Mouse (Mus musculus) colon, adult 2 months (tissue): ENCODE results near the gene Hdgf. TPM values are rescaled to one million over a fixed set of nuclear protein-coding genes. Genes with fewer than 3 reads are reported as not detected.

Experiments
- polyA plus RNA-seq: library from polyadenylated mRNA; depleted of rRNA; stranded (reverse); fragments of >200 nt; gene quantifications from 2 replicates; pipeline ENCODE4 v1.2.3, GENCODE M21; 2012; rRNA removed

The Hdgf gene
- 71.1 and 78.8 TPM in 2 replicates for polyA plus RNA-seq

DNA sequence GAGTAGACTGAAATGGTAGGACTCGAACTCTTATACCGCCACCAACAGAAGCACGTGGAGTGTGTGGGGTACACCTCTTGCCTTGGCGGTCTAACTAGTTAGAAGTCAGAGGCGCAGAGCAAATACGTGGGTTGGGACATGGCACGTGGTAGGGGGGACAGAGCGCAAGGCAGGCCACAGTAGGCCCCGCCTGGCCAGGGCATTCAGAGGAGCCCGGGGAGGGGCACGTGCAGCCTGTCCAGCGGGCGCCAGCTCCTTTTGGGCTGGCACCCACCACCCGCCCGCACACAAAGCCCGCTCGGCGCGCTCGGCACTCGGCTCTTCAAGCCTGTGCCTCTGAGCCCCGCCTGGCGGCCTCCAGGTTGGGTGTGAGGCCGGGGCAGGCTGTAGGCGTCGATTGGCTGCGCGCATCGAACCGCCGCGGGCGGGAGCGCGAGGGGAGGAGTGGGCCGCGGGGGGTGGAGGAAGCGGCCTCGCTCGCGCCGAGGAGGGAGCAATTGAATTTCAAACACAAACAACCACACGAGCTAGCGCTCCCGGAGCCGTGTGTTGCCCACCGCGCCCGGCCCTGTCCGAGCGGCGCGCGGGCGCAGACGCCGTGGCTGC, at the start of gene Hdgf:
Gene Hdgf (plus strand): TSS at position 442 of the 606 bp plus-strand sequence.

DNA sequence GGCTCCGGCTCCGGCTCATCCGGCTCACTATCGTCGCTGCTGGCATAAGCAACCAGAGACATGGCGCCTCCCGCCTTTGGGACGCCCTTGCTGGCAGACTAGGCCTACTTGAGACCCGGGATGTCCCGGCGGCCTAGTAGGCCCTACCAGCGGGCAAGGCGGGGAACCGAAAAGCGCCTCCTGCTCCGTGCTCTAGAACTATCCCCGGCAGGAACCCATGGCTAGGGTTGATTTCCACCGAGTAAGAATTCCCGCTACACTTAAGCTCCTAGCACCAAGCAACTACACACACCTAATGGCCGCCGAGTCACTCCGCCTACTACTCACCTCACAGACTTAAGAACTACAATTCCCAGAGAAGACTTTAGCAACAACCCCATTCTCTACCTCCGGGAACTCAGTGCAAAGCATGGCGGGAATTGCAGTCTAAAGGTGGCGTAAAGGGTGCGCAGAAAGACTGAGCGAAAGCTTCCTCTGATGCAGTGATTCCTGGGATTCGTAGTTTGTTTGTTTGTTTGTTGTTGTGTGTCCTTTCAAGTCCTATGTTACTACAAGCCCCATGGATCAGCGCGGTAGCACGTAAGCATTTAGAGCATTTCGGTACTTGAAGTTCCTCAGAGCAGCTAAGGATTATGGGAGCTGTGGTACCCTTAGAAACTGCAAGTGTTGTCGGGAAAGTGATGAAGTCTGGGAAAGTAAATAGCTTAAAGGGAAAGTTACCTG, 20.7 kb upstream of the Hdgf start, which contains the start of gene Prcc:
Gene Prcc (minus strand): TSS at position 328 of the 723 bp plus-strand sequence.

DNA sequence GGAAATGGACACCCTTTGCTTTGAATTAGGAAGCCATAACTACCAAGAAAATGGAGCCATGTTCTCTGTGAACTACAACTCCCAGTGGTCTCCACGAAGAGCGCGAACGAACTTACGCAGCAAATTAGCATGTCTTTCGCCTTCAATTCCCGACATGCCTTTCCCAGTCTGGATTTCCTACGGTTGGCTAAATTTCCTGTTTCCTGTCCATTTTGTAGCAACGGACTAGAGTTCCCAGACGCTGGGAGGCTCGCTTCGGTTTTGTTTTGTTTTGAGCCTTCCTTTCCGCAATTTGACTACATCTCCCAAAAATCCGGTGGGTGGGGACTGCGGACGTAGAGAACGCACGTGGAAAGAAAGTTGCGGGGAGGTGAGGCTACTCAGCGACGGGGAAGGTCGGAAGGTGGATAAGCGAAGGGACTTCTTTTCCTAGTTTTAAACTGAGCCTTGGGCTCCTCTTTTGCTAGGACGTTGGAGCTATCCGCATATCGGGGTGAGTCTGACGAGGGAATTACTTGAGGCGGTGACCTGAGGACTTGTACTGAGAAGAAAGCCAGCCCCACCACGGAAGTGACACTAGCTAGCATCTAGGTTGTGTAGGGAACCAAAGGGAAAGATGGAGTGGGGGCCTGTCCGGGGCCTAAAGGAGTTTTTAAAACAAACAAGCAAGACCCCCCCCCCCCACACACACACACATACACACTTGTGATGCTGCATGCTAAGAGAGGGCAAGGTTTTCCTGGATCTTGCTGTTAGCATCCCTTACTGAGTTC, 13.4 kb downstream of the Hdgf start, which contains the start of gene Mrpl24:
Gene Mrpl24 (plus strand): TSS at position 171 of the 773 bp plus-strand sequence.

DNA sequence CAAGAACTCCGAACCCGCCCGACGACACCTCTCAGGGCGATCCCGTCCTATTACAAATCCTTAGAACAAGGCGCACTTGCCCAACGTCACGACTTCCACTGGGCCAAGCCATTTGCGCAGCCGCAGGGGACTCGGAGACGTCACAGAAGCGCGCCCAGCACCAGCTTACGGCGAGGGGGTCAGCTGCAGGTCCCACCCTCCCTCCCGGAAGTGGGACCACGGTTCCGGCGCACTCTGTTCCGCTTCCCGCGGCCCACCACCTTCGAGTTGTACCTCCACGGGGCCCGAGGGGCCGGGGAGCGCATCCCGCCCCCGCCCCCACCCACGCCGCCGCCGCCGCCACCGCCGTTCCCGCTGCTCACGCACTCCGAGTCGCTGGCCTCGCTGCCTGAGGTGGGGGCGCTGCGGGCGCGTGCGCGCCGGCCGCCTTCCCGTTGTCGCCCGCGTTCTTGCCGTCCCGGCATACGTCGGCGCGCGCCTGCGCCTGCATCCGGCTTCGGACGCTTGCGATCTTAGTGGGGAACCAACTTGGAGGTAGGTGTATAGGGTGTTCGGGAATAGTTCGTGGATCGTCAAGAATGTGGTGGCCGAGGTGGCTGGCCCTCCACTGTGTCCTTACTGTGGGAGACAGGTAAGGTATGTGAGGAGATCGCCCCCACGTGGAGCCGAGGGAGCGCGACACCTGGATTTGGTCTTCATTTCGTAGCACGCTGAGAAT, 24.1 kb downstream of the Hdgf start, which contains the start of the genes Isg20l2 and Rrnad1:
Gene Isg20l2 (plus strand): TSS at position 237 of the 718 bp plus-strand sequence.
Gene Rrnad1 (minus strand): TSS at position 640 of the 718 bp plus-strand sequence.

DNA sequence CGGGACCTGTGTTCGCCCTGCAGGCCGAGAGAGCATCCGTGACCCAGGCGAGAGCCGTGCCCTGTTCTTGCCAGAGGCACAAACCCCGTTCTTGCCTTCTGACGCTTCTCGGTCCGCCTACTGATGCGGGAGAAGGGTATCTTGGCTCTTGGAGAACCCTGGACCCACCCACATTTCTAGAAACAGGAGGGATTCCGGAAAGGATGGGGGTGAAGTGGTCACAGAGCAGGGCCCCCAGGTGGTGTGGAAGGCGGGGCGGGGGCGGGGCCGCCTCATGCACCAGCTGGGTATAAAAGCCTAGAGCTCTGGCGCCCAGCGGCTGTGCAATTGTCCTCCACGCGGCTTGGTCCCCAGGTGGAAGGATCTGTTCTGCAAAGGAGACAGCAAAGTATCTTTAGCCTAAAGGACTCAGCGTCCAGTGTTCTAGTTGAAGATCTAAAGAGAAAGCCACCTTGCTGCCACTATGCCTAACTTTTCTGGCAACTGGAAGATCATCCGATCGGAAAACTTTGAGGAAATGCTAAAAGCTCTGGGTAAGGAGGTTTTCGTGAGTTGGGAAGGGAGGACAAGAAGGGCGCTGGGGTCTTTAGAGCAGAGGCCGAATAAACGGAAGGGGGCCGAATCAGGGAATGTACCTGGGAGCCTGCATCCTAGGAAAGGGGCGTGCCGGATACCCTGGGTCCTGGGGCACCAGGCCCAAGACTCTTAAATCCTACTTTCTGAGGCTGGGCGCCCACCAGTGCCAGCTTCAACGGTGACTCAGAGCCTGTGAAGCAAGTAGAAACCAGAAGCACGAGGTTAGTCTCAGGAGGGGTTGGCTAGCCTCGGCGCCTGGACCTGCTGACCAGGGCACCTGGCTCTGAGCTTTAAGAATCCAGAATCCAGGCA, 42.5 kb downstream of the Hdgf start, which contains the start of gene Crabp2:
Gene Crabp2 (plus strand): TSS at position 289 of the 888 bp plus-strand sequence.

Other genes starting within 250 kb of the Hdgf start
- gene Lrrc71, start 157.7 kb upstream of the Hdgf start, polyA plus RNA-seq = 0.19 TPM in 1 of 2 replicates, not detected in the other
- 0.10 and 0.25 TPM in 2 replicates for gene Ntrk1, start 111.2 kb upstream of the Hdgf start, polyA plus RNA-seq
- 5.6 and 11.1 TPM in 2 replicates for gene Insrr, start 109.4 kb upstream of the Hdgf start, polyA plus RNA-seq
- 33.1 and 38.2 TPM in 2 replicates for gene Pear1, start 82.0 kb upstream of the Hdgf start, polyA plus RNA-seq
- 0.86 TPM in 2 replicates for gene Sh2d2a, start 59.6 kb upstream of the Hdgf start, polyA plus RNA-seq
- gene Prcc, start 20.7 kb upstream of the Hdgf start, polyA plus RNA-seq = 28.8 and 34.8 TPM in 2 replicates
- 30.3 and 34.7 TPM in 2 replicates for gene Mrpl24, start 13.2 kb downstream of the Hdgf start, polyA plus RNA-seq
- gene Isg20l2, start 24.0 kb downstream of the Hdgf start, polyA plus RNA-seq = 8.5 and 10.1 TPM in 2 replicates
- 28.7 and 33.5 TPM in 2 replicates for gene Rrnad1, start 24.4 kb downstream of the Hdgf start, polyA plus RNA-seq
- gene Crabp2, start 42.3 kb downstream of the Hdgf start, polyA plus RNA-seq = not detected in 2 replicates
- gene Nes, start 64.8 kb downstream of the Hdgf start, polyA plus RNA-seq = 1.5 and 1.6 TPM in 2 replicates
- gene Bcan, start 93.9 kb downstream of the Hdgf start, polyA plus RNA-seq = 1.8 and 2.2 TPM in 2 replicates
- gene Hapln2, start 121.3 kb downstream of the Hdgf start, polyA plus RNA-seq = not detected in 2 replicates
- 2.9 and 3.4 TPM in 2 replicates for gene Gpatch4, start 136.8 kb downstream of the Hdgf start, polyA plus RNA-seq
- gene Naxe, start 152.2 kb downstream of the Hdgf start, polyA plus RNA-seq = 60.6 and 65.0 TPM in 2 replicates
- gene Ttc24, start 172.0 kb downstream of the Hdgf start, polyA plus RNA-seq = not detected in 2 replicates
- 14.6 and 15.6 TPM in 2 replicates for gene Iqgap3, start 175.7 kb downstream of the Hdgf start, polyA plus RNA-seq
- 96.8 and 113 TPM in 2 replicates for gene Mef2d, start 236.1 kb downstream of the Hdgf start, polyA plus RNA-seq